In genomic region chr8:71474344-71474743, GRCm38 (mm10) we compare ENCODE assay signal across 19 mouse cellular contexts.
"Had no signal": no experiment of that assay in that cellular context is flagged by ENCODE, and none has a peak within 500 bp of the region (broad histone marks: within the 10 kb centered on the region; RNA-seq: fewer than 3 reads in every experiment).

No protein-coding gene starts in this region.

- H3K4me3 ChIP-seq: midbrain, embryonic 12.5 days; myocyte; neural tube, embryonic 13.5 days; neural tube, embryonic 15.5 days had no signal

- H3K9ac ChIP-seq: lung, embryonic 14.5 days; midbrain, embryonic 12.5 days; neural tube, embryonic 13.5 days; neural tube, embryonic 15.5 days had no signal

- H3K27me3 ChIP-seq: neural tube, embryonic 13.5 days; neural tube, embryonic 15.5 days had no signal

- H3K27ac ChIP-seq: midbrain, embryonic 10.5 days; neural tube, embryonic 13.5 days; neural tube, embryonic 15.5 days had no signal

- H3K9me3 ChIP-seq: midbrain, embryonic 10.5 days; midbrain, embryonic 12.5 days; neural tube, embryonic 13.5 days; neural tube, embryonic 15.5 days had no signal

- DNase-seq: lung, adult 18-20 months; lung, embryonic 14.5 days; lung, postnatal 10 days; lung, postnatal 4 days; midbrain, embryonic 14.5 days; retina, postnatal 1 day; right cerebral cortex, adult 18-20 months; right cerebral cortex, postnatal 25 days; right cerebral cortex, postnatal 4 days; spleen, adult 18-20 months; thymus, adult 18-20 months; thymus, postnatal 14 days; thymus, postnatal 36 days had no signal

- H3K4me2 ChIP-seq: lung, embryonic 14.5 days; midbrain, embryonic 12.5 days; neural tube, embryonic 13.5 days; neural tube, embryonic 15.5 days had no signal

- ATAC-seq: midbrain, embryonic 16.5 days had no signal
